Mouse (Mus musculus): ENCODE measurements around the gene Ncor2.

- no peak for TF ChIP-seq CTCF (conservative IDR thresholded peaks at IDR 0.05; ENCODE audit: low read length)
- TF ChIP-seq POU5F1 (IDR thresholded peaks at IDR 0.05; ENCODE audit: borderline replicate concordance, low read length), result no peak
- no peak for TF ChIP-seq NANOG (IDR thresholded peaks at IDR 0.05; ENCODE audit: borderline replicate concordance, low read length)
Measured at GRCm38 (mm10) chr5:125140151-125140699, 38.8 kb downstream of the Ncor2 start.
